Mouse (Mus musculus) liver, embryonic 14.5 days (tissue): Measurements from ENCODE around the gene Prap1.

Source experiments
- CTCF ChIP-seq: IDR thresholded peaks from 2 replicates; pipeline ENCODE4 v1.5.1; 2016; ENCODE audit warnings: antibody characterized with exemption, low read depth, control low read depth
- EP300 ChIP-seq: IDR thresholded peaks from 2 replicates; pipeline ENCODE4 v1.6.1; 2016; ENCODE audit warnings: antibody characterized with exemption, low read depth

- TF ChIP-seq EP300 (no peak), CTCF (no peak)
Observed at GRCm38 (mm10) chr7:140094954-140095353, 1.8 kb downstream of the Prap1 start.
